Mouse (Mus musculus): ENCODE data around the gene Sez6l2. TPM values are rescaled to one million over a fixed set of nuclear protein-coding genes. Genes with fewer than 3 reads are reported as not detected.

Gene Sez6l2
- polyA plus RNA-seq, 1 experiment from 2014 or later, result 85.0 TPM

DNA sequence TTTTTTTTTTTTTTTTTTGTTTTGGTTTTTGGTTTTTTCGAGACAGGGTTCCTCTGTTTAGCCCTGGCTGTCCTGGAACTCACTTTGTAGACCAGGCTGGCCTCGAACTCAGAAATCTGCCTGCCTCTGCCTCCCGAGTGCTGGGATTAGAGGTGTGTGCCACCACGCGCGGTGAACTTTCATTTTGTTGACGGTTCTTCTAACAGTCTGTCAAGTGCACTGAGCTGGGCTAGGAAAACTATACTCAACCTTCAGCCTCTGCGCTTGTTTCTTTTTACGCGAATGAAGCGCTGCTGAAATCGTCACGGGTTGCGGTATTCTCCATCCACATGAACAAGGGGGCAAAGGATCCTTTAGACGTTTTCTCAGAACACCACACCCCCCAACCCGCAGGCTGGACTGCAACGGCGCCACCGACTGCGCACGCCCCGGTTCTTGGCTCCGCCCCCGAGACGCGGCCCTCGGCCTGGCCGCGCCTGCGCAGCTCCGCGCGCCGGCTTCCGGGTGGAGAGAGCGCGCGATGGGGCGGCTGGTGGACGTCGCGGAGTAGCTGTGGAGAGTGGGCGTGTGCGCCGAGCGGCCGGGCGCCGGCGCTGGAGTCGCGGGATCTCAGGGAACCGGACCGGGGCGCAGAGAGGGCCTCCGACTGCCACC lies 21.9 kb upstream of the Sez6l2 start, which contains the start of gene Kctd13:
Kctd13 (plus strand) TSS at position 496 of the 654 bp plus-strand sequence.
- Histone ChIP-seq H3K9ac (replicated peaks; ENCODE audit: low read depth, low read length) (peak within 1 kb of the TSS; percentile 77), H3K4me2 (ENCODE audit: low read depth, low read length) (peak within 1 kb of the TSS; percentile 93), H3K4me1 (ENCODE audit: control insufficient read depth, insufficient read depth, low read length) (peaks cover 12% of the 10 kb centered on the region), H3K36me3 (ENCODE audit: control insufficient read depth, insufficient read depth, low read length) (peaks cover 4% of the 10 kb centered on the region; the same call in 1 of the 2 replicates), H3K4me3 (ENCODE audit: low read depth, low read length) (peak within 1 kb of the TSS; percentile 85), H3K27ac (ENCODE audit: low read depth, low read length) (peak within 1 kb of the TSS; percentile 76), H3K9me3 (ENCODE audit: control insufficient read depth, low read length) (no peaks in the 10 kb centered on the region), H3K27me3 (ENCODE audit: control insufficient read depth, insufficient read depth, low read length) (no peaks in the 10 kb centered on the region)
- peak; percentile 96 for ATAC-seq (ENCODE audit: low read depth)
- 4% methylated on average over 56 of the region's 56 CpGs for WGBS

DNA sequence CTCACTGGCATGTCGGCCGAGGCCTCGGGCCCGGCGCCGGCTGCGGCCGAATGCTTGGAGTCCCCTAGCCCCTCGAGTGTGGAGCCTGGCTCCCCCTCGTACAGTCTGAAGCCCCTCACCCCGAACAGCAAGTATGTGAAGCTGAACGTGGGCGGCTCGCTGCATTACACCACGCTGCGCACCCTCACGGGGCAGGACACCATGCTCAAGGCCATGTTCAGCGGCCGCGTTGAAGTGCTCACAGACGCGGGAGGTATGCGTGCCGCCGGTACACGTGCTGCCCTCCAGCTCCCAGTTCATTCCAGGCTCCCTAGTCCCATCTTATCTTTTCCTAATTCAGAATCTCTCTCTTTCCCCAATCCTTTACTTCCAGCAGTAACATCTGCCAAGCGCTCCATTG lies 21.3 kb upstream of the Sez6l2 start:
- ATAC-seq (ENCODE audit: low read depth), result peak; percentile 73
- 0% methylated on average over 18 of the region's 27 CpGs for WGBS
- peak overlapping the region; percentile 93 for H3K4me2 ChIP-seq (ENCODE audit: low read depth, low read length)

DNA sequence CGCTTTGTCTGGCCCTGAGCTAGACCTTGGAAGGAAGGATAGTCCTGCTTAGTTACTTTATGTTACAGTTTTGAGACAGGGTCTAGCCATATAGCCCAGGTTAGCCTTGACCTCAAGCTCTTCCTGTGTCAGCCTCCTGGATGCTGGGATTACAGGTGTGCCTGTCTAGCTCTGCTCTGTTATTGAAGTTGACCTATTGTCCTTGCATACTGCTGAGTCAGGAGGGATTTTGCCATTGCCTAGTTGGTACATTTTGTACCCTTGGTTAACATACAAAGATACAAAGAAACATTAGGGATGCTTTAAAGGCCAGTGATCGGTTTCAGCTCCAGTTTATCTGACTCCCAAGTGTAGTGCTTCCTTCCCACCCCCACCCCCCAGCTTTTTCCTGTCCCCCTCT lies 17.7 kb upstream of the Sez6l2 start:
- no peaks in the 10 kb centered on the region for H3K27me3 ChIP-seq (ENCODE audit: control insufficient read depth, insufficient read depth, low read length)
- peaks cover 12% of the 10 kb centered on the region for H3K4me1 ChIP-seq (ENCODE audit: control insufficient read depth, insufficient read depth, low read length)
- H3K4me3 ChIP-seq (ENCODE audit: low read depth, low read length), result no peak overlapping the region
- no peak overlapping the region for H3K9ac ChIP-seq (replicated peaks; ENCODE audit: low read depth, low read length)
- peaks cover 11% of the 10 kb centered on the region for H3K36me3 ChIP-seq (ENCODE audit: control insufficient read depth, insufficient read depth, low read length)
- no peaks in the 10 kb centered on the region for H3K9me3 ChIP-seq (ENCODE audit: control insufficient read depth, low read length)
- H3K4me2 ChIP-seq (ENCODE audit: low read depth, low read length), result no peak overlapping the region
- no peak for ATAC-seq (ENCODE audit: low read depth)
- no peak overlapping the region for H3K27ac ChIP-seq (ENCODE audit: low read depth, low read length)
- 82% methylated on average over 2 of the region's 2 CpGs for WGBS

More for the DNA sequence above, 21.3 kb upstream of the Sez6l2 start:
- peak overlapping the region; percentile 76 for H3K27ac ChIP-seq (ENCODE audit: low read depth, low read length)
- peaks cover 12% of the 10 kb centered on the region for H3K4me1 ChIP-seq (ENCODE audit: control insufficient read depth, insufficient read depth, low read length)
- H3K9me3 ChIP-seq (ENCODE audit: control insufficient read depth, low read length), result no peaks in the 10 kb centered on the region
- H3K36me3 ChIP-seq (ENCODE audit: control insufficient read depth, insufficient read depth, low read length), result peaks cover 4% of the 10 kb centered on the region; the same call in 1 of the 2 replicates
- H3K4me3 ChIP-seq (ENCODE audit: low read depth, low read length), result peak overlapping the region; percentile 85
- H3K9ac ChIP-seq (replicated peaks; ENCODE audit: low read depth, low read length), result peak overlapping the region; percentile 77
- no peaks in the 10 kb centered on the region for H3K27me3 ChIP-seq (ENCODE audit: control insufficient read depth, insufficient read depth, low read length)

DNA sequence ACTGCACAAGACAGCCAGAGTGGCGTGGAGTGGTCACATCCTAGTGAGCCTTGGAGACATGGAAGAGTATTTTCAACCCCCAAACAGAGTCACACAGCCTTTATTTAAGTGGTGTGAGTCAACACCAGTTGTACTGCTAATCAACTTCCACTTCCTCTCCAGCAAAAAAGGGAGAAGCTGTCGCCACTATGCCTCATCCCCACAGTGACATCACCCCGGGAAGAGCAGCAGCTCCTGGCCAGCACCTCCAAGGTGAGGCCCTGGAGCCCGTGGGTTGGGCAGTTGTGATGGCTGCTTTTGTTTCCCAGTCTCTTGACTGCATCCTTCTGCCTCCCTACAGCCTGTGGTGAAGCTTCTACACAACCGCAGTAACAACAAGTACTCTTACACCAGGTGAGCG lies 9.2 kb upstream of the Sez6l2 start:
- H3K9me3 ChIP-seq (ENCODE audit: control insufficient read depth, low read length), result no peaks in the 10 kb centered on the region
- no peak overlapping the region for H3K27ac ChIP-seq (ENCODE audit: low read depth, low read length)
- no peak overlapping the region for H3K9ac ChIP-seq (replicated peaks; ENCODE audit: low read depth, low read length)
- H3K4me3 ChIP-seq (ENCODE audit: low read depth, low read length), result no peak overlapping the region
- no peaks in the 10 kb centered on the region for H3K4me1 ChIP-seq (ENCODE audit: control insufficient read depth, insufficient read depth, low read length)
- no peak overlapping the region for H3K4me2 ChIP-seq (ENCODE audit: low read depth, low read length)
- no peak for ATAC-seq (ENCODE audit: low read depth)
- 41% methylated on average over 6 of the region's 6 CpGs for WGBS
- no peaks in the 10 kb centered on the region for H3K27me3 ChIP-seq (ENCODE audit: control insufficient read depth, insufficient read depth, low read length)
- peaks cover 8% of the 10 kb centered on the region for H3K36me3 ChIP-seq (ENCODE audit: control insufficient read depth, insufficient read depth, low read length)

DNA sequence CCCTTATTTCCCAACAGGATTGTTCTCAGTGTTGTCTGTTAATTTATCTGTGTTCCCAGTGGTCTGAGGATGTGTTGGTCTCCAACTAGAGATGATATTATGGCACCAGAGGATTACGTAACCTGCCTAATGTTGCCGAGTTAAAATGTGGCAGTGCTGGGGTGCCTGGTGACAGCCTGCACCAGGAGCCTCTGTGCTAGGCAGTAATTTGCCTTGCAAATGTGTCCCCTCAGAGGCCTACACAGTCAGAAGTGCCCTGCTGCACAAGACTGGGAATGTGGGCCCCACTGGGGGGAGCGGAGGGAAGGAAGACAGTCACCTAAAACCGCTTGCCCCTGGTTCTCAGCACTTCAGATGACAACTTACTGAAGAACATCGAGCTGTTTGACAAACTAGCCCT lies 8.6 kb upstream of the Sez6l2 start:
- no peaks in the 10 kb centered on the region for H3K27me3 ChIP-seq (ENCODE audit: control insufficient read depth, insufficient read depth, low read length)
- no peaks in the 10 kb centered on the region for H3K4me1 ChIP-seq (ENCODE audit: control insufficient read depth, insufficient read depth, low read length)
- H3K4me2 ChIP-seq (ENCODE audit: low read depth, low read length), result no peak overlapping the region
- ATAC-seq (ENCODE audit: low read depth), result no peak
- H3K36me3 ChIP-seq (ENCODE audit: control insufficient read depth, insufficient read depth, low read length), result peaks cover 8% of the 10 kb centered on the region; the same call in 1 of the 2 replicates
- no peak overlapping the region for H3K4me3 ChIP-seq (ENCODE audit: low read depth, low read length)
- WGBS, result 60% methylated on average over 5 of the region's 5 CpGs
- no peak overlapping the region for H3K9ac ChIP-seq (replicated peaks; ENCODE audit: low read depth, low read length)
- H3K27ac ChIP-seq (ENCODE audit: low read depth, low read length), result no peak overlapping the region
- H3K9me3 ChIP-seq (ENCODE audit: control insufficient read depth, low read length), result no peaks in the 10 kb centered on the region

DNA sequence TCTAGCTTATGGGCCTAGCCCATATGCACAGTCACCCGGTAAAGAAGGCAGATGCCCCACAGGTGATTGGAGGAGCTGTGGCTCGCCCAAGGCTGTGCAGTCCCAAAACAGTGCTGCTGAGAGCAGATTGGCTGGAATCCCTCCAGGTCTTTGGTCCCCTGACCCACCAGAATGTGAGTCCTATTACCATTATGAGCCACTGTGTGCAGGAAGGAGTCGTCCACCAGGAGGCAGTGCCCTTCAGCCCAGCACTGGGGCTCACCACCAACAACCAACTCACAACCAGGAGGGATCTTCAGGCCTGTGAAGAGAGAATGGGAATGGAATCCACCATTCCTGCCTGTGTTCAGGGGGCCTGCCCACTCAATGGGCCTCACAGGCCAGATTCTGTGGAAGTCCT lies 3.8 kb upstream of the Sez6l2 start:
- H3K27me3 ChIP-seq (ENCODE audit: control insufficient read depth, insufficient read depth, low read length), result no peaks in the 10 kb centered on the region
- 51% methylated on average over 3 of the region's 3 CpGs for WGBS
- H3K9me3 ChIP-seq (ENCODE audit: control insufficient read depth, low read length), result no peaks in the 10 kb centered on the region
- no peak overlapping the region for H3K27ac ChIP-seq (ENCODE audit: low read depth, low read length)
- ATAC-seq (ENCODE audit: low read depth), result no peak
- H3K36me3 ChIP-seq (ENCODE audit: control insufficient read depth, insufficient read depth, low read length), result peaks cover 8% of the 10 kb centered on the region; the same call in 1 of the 2 replicates
- no peak overlapping the region for H3K9ac ChIP-seq (replicated peaks; ENCODE audit: low read depth, low read length)
- peaks cover 10% of the 10 kb centered on the region; the same call in 1 of the 2 replicates for H3K4me1 ChIP-seq (ENCODE audit: control insufficient read depth, insufficient read depth, low read length)
- no peak overlapping the region for H3K4me3 ChIP-seq (ENCODE audit: low read depth, low read length)
- H3K4me2 ChIP-seq (ENCODE audit: low read depth, low read length), result no peak overlapping the region

DNA sequence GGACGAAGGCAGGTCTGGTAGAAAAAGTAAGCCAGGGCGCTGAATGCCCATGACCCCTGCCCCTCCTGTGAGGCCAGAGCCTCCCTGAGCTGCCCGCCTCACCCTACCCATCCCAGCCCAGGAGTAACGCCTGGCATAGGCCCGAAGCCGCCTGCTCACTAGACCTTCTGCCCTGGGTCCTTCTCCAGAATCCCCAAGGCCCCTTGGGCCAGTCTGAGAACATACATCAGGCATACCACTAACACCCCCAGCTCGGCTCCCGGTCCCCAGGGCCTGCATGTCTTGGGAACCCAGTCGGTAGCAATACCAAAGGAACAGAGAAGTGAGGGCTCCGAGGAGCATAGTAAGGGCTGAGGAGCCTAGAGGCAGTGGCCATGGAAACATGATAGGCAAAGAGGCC lies 1.7 kb upstream of the Sez6l2 start:
- Histone ChIP-seq H3K27me3 (ENCODE audit: control insufficient read depth, insufficient read depth, low read length) (no peaks in the 10 kb centered on the region), H3K36me3 (ENCODE audit: control insufficient read depth, insufficient read depth, low read length) (no peaks in the 10 kb centered on the region), H3K4me2 (ENCODE audit: low read depth, low read length) (peak overlapping the region; percentile 87), H3K9ac (replicated peaks; ENCODE audit: low read depth, low read length) (peak overlapping the region; percentile 74), H3K9me3 (ENCODE audit: control insufficient read depth, low read length) (no peaks in the 10 kb centered on the region), H3K4me3 (ENCODE audit: low read depth, low read length) (peak overlapping the region; percentile 48), H3K4me1 (ENCODE audit: control insufficient read depth, insufficient read depth, low read length) (peaks cover 22% of the 10 kb centered on the region), H3K27ac (ENCODE audit: low read depth, low read length) (peak overlapping the region; percentile 87)
- WGBS, result 75% methylated on average over 10 of the region's 10 CpGs
- no peak for ATAC-seq (ENCODE audit: low read depth)

DNA sequence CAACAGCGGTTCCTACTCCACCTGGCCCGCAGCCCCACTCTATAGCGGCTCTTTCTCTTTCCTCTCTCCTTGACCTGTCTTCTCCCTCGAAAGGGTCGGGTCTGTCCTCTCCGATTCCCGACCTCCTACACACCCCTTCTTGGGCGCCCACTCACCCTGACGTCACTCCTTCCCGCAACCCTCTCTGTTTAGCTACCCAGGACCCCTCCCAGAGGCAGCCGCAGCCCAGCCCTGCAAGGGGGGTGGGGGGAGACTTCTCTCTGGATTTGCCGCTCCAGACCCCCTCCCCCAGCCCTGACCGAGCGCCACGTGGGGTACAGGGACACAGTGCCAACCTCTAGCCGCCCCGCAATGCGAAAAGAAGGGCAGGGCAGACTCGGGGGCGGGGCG lies 965 bp upstream of the Sez6l2 start, which contains the start of gene Asphd1:
Asphd1 (minus strand) TSS at position 180 of the 390 bp plus-strand sequence.
- peak within 1 kb of the TSS; percentile 48 for H3K4me3 ChIP-seq (ENCODE audit: low read depth, low read length)
- peak within 1 kb of the TSS; percentile 87 for H3K27ac ChIP-seq (ENCODE audit: low read depth, low read length)
- H3K4me2 ChIP-seq (ENCODE audit: low read depth, low read length), result peak within 1 kb of the TSS; percentile 87
- WGBS, result under 1% methylated on average over 21 of the region's 21 CpGs
- no peaks in the 10 kb centered on the region for H3K27me3 ChIP-seq (ENCODE audit: control insufficient read depth, insufficient read depth, low read length)
- H3K9ac ChIP-seq (replicated peaks; ENCODE audit: low read depth, low read length), result peak within 1 kb of the TSS; percentile 74
- peaks cover 5% of the 10 kb centered on the region; the same call in 1 of the 2 replicates for H3K36me3 ChIP-seq (ENCODE audit: control insufficient read depth, insufficient read depth, low read length)
- H3K4me1 ChIP-seq (ENCODE audit: control insufficient read depth, insufficient read depth, low read length), result peaks cover 22% of the 10 kb centered on the region
- ATAC-seq (ENCODE audit: low read depth), result peak; percentile 55
- H3K9me3 ChIP-seq (ENCODE audit: control insufficient read depth, low read length), result no peaks in the 10 kb centered on the region

Data from neural tube, embryonic 14.5 days (tissue).